Mouse (Mus musculus) layer of hippocampus, postnatal 25 days (tissue): Measurements from ENCODE around the gene March1. TPM values are rescaled to one million over a fixed set of nuclear protein-coding genes. Genes with fewer than 3 reads are reported as not detected.
"Not testable (repeated sequence)": the region's sequence is repeated elsewhere in the genome, so short reads cannot be mapped to it uniquely, and the experiment has no call there.

Experiments used
- DNase-seq, 2 experiments: peaks; one replicate each; pipeline ENCODE4 v3.0.0; 2022; ENCODE audit warnings: mixed read lengths in 2 of 2, low spot score in 1 of 2; ENCODE audit errors: extremely low spot score in 1 of 2
- total RNA-seq, 2 experiments: library from RNA; stranded (reverse); gene quantifications; 2 replicates each; pipeline ENCODE4 v1.2.3; 2021

March1 gene
- total RNA-seq, 2 experiments from 2014 or later = 44.7 to 49.5 TPM

DNA sequence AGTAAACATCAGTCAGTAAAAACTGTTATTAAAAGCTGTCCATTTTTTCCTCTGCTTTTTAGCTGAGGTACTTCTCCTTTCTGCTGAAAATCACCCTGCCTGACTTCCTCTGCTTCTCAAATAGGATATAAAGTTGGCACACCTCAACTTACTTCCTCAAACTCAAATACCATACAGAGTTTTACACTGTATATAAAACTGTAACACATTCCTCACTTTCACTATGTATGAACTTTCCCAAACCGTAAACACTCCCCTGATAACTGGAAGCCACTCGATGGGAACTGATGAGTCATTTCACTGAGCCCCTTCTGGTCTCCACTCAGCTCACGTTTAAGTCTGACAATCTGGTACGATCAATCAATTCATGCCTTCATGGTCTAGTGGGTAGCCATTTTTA lies 788.1 kb downstream of the March1 start:
- DNase-seq = not testable (repeated sequence)

GRCm38 (mm10) chr8:66406596-66407361 lies 789.1 kb downstream of the March1 start:
- no peak for DNase-seq

GRCm38 (mm10) chr8:66410080-66410615 lies 792.4 kb downstream of the March1 start:
- DNase-seq = no peak

GRCm38 (mm10) chr8:66413101-66413500 lies 795.4 kb downstream of the March1 start:
- DNase-seq = no peak

GRCm38 (mm10) chr8:66415234-66415633 lies 797.5 kb downstream of the March1 start:
- DNase-seq = no peak

GRCm38 (mm10) chr8:66417591-66417990 lies 799.9 kb downstream of the March1 start:
- not testable (repeated sequence) for DNase-seq

DNA sequence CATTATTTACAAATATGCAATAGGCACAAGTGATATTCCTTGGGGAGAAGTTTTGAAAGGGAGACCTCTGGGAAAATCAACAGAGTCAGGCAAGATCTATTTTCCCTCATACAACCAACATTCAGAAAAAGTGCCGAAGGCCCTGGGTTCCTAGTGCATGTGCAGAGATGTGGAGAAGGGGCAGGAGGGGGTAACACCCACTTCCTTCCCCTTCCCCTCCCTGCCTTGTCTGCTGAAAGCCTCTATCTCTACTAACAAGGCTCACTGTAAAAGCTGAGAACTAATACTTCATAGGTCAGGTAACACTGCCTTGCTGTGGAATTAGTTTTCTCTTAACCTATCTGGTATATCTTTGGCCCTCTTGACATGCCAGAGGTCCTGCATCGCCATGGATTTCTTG lies 812.9 kb downstream of the March1 start:
- DNase-seq = no peak

DNA sequence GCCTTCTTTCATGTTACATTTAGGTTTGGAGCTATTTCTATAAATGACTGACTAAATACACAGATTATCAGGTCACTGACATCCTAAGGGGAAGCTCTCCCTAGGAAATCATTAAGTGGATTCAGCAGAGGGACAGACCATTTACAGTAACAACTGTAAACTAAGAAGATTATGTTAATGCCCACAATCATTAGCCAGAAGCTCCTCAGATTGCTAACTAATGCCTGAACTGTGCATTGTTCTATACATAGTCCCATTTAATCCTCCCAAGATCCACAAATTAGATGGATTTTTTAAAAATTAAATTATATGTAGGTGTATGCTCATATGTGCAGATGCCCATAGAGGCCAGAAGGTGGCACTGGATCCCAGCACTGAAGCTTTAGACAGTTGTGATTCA lies 815.9 kb downstream of the March1 start:
- no peak for DNase-seq

DNA sequence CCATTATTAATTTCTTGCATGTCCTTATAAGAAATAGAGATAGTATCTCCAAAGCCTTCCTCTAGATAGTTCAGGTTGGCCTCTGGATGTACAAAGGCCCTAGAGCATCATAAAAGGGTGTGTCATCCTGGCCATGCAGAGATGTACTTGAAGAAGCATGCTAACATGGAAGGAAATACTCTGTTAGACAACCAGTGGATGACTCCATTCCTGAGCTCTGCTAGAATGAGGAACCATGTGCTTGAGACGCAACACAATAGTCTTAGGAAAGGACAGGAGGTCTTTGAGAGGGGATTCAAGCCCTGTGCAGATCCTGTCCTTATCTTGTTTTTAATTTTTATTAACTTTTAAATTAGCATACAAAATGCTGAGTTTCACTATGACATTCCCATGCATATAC lies 819.1 kb downstream of the March1 start:
- no peak for DNase-seq

- no peak for DNase-seq
These were observed 820.2 kb downstream of the March1 start for GRCm38 (mm10) chr8:66437929-66438328.

- DNase-seq = no peak
These were observed 820.8 kb downstream of the March1 start for GRCm38 (mm10) chr8:66438468-66438867.

DNA sequence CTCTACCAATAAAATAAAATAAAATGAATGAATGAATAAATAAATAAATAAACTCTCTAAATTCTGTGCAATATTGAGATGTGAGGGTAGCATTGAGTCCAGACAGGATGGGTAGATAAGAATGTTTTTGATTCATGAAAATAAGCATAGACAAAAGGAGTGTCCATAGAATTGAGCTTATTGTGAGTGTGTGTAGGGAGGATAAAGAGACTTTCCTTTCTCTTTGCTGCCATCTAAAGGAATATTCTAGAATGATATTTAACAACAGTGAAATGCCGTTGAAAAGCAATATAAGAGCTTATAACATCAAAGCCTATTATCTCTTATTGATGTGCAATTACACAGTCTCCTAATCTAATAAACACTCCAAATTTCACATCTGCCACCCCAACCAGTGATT lies 823.4 kb downstream of the March1 start:
- DNase-seq = no peak

DNA sequence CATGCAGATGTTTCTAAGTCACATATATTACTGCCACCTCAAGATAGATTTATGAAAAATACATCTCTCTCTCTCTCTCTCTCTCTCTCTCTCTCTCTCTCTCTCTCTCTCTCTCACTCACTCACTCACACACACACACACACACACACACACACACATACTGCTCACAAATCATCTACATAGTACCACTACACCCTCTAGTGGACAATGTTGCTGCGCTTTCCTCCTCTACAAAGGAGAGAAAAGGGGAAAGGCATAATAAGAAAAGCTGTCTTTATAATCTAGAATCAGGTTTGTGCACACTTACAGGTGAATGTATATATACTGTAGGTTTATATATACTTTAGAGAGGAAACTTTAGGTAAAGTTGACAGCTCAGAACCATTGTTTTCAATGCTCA lies 825.1 kb downstream of the March1 start:
- DNase-seq = peak in 1 of 2 experiments; percentile 51

DNA sequence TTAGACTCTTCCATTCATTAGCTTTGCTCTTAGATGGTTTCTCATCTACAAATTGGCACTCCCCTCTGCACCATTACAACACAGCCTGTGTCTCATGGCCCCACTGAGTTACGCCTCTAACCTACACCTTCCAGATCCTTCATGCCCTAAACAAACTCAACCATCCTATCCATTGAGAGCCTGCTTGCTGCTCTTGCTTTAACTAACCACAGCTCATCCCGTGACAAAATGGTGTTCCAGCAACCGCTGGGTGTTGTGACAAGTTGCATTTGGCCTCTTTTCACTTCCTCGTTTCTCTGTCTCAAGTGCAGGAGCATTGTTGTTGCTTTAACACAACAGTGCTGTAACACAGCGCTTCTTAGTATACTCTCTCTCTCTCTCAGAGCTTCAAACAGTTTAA lies 826.4 kb downstream of the March1 start:
- DNase-seq = no peak

- DNase-seq = no peak
These were observed 827.7 kb downstream of the March1 start for GRCm38 (mm10) chr8:66445351-66445750.

- peak; percentile 34 to 75 for DNase-seq
These were observed 833.0 kb downstream of the March1 start for GRCm38 (mm10) chr8:66450691-66451090.

GRCm38 (mm10) chr8:66457057-66457456 lies 839.4 kb downstream of the March1 start:
- no peak for DNase-seq

GRCm38 (mm10) chr8:66469821-66470220 lies 852.1 kb downstream of the March1 start:
- no peak for DNase-seq

- DNase-seq = no peak
These were observed 859.2 kb downstream of the March1 start for GRCm38 (mm10) chr8:66476880-66477279.

GRCm38 (mm10) chr8:66486084-66486763 lies 868.5 kb downstream of the March1 start, which contains the start of gene Tma16:
Gene Tma16, minus strand, starts transcription at chr8:66486530.
- DNase-seq = peak; percentile 74 to 88

DNA sequence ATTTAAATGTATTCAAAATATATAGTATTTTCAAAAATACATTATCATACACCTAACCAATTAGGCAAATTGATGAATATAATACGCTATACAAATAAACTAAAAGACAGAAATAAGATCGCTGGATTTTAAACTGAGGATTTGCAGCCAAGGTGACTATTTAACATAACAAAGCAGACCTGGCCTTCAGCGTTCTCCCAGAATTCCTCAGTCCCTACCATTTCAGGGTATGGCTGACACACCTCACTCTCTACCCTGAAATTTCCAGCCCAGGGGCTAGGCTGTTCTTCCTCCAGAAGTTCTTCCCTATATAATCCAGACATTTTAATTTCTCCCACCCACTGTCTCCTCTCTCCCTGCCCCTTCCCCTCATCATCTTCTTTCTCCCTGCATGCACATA lies 870.9 kb downstream of the March1 start:
- DNase-seq = no peak

DNA sequence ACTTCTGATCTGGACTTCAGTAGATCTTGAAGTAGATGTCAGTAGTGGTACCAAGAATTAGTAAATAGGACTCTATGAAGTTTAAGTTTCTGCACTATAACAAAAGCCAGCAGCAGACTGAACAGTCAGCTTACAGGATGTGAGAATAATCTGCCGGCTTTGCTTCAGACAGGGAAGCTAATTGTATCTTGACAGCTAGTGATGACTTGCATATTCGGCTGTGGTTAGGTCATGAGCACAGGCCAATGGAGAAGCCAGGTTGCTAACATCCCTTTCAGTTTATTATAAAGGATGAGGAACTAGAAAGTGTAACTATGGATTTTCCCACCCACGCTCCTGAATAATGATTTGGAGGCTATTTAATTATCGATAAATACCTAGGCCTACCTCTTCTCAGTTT lies 872.9 kb downstream of the March1 start:
- DNase-seq = no peak
